Mouse (Mus musculus) heart, embryonic 11.5 days (tissue): ENCODE measurements around the gene Mdm2. TPM values are rescaled to one million over a fixed set of nuclear protein-coding genes. Genes with fewer than 3 reads are reported as not detected.

Experiments
- ATAC-seq: fragments of 200-750 bp; cut with Nextera tagmentation; replicated peaks from 2 replicates; pipeline ENCODE4 v1.8.0; 2017; ENCODE audit warnings: moderate library complexity; ENCODE audit not compliant: insufficient number of reproducible peaks, low FRiP score, low TSS enrichment
- H3K27ac ChIP-seq: fragments of 300-500 bp; sonication (generic); 2 replicates; pipeline ENCODE4 v1.5.1; 2014; ENCODE audit warnings: mild to moderate bottlenecking, low read depth, low read length
- H3K27me3 ChIP-seq: fragments of 300-500 bp; sonication (generic); 2 replicates; pipeline ENCODE4 v1.6.1; 2014; ENCODE audit warnings: mild to moderate bottlenecking, low read length, mixed read lengths; ENCODE audit not compliant: control insufficient read depth, insufficient read depth
- H3K36me3 ChIP-seq: fragments of 300-500 bp; sonication (generic); 2 replicates; pipeline ENCODE4 v1.6.1; 2014; ENCODE audit warnings: mild to moderate bottlenecking, low read length, moderate library complexity, mixed read lengths; ENCODE audit not compliant: control insufficient read depth, insufficient read depth
- H3K4me1 ChIP-seq: fragments of 300-500 bp; sonication (generic); 2 replicates; pipeline ENCODE4 v1.6.1; 2014; ENCODE audit warnings: low read length; ENCODE audit not compliant: control insufficient read depth, insufficient read depth
- H3K4me2 ChIP-seq: fragments of 300-500 bp; sonication (generic); 2 replicates; pipeline ENCODE4 v1.6.1; 2014; ENCODE audit warnings: mild to moderate bottlenecking, moderate library complexity
- H3K4me3 ChIP-seq: fragments of 300-500 bp; sonication (generic); 2 replicates; pipeline ENCODE4 v1.5.1; 2014; ENCODE audit warnings: low read depth, low read length
- H3K9ac ChIP-seq: fragments of 300-500 bp; sonication (generic); 2 replicates; pipeline ENCODE4 v1.6.1; 2014; ENCODE audit warnings: mild to moderate bottlenecking, low read depth, low read length, moderate library complexity
- H3K9me3 ChIP-seq: fragments of 300-500 bp; sonication (generic); replicated peaks from 2 replicates; pipeline ENCODE4 v1.6.1; 2016; ENCODE audit warnings: low read length; ENCODE audit not compliant: control insufficient read depth
- WGBS: fragments of 180-500 bp; shearing (Covaris S2); extraction: QIAGEN DNeasy Blood & Tissue Kit; methylation state at CpG from one replicate; pipeline ENCODE4 v1.1.7; 2014; ENCODE audit not compliant: insufficient replicate concordance; 5-methylcytosine and 5-hydroxymethylcytosine counted together
- polyA plus RNA-seq: library from polyadenylated mRNA; unstranded; fragments of >200 nt; fragmentation: Nextera tagmentation; extraction: Ambion mirVana; gene quantifications from 2 replicates; pipeline ENCODE4 v1.2.1, GENCODE M21; 2014

Gene Mdm2
- polyA plus RNA-seq, 1 experiment from 2014 or later: 62.2 TPM

GRCm38 (mm10) chr10:117676644-117677313, 33.8 kb downstream of the Mdm2 start:
- H3K9ac ChIP-seq: no peak overlapping the region
- ATAC-seq: no peak
- peak overlapping the region; percentile 33 for H3K4me3 ChIP-seq
- H3K27ac ChIP-seq: no peak overlapping the region
- no peaks in the 10 kb centered on the region for H3K27me3 ChIP-seq
- H3K9me3 ChIP-seq: no peaks in the 10 kb centered on the region
- WGBS: 21% methylated on average over 17 of the region's 17 CpGs
- no peaks in the 10 kb centered on the region for H3K36me3 ChIP-seq
- peak overlapping the region; percentile 72 for H3K4me2 ChIP-seq
- 0 out of 2 replicates have a peak, but pooled peaks cover 5% of the 10 kb centered on the region for H3K4me1 ChIP-seq

- 33% methylated on average over 19 of the region's 19 CpGs for WGBS
- Histone ChIP-seq H3K27ac (no peak overlapping the region), H3K36me3 (no peaks in the 10 kb centered on the region), H3K4me2 (peak overlapping the region; percentile 72), H3K4me3 (peak overlapping the region; percentile 33), H3K9me3 (no peaks in the 10 kb centered on the region), H3K9ac (peak overlapping the region; percentile 39; the same call in 1 of the 2 replicates), H3K27me3 (no peaks in the 10 kb centered on the region), H3K4me1 (0 out of 2 replicates have a peak, but pooled peaks cover 5% of the 10 kb centered on the region)
- no peak for ATAC-seq
Observed at GRCm38 (mm10) chr10:117676036-117676643, 34.4 kb downstream of the Mdm2 start.

GRCm38 (mm10) chr10:117675096-117676035, 35.2 kb downstream of the Mdm2 start:
- no peak overlapping the region for H3K9ac ChIP-seq
- no peaks in the 10 kb centered on the region for H3K36me3 ChIP-seq
- ATAC-seq: no peak
- 0 out of 2 replicates have a peak, but pooled peaks cover 5% of the 10 kb centered on the region for H3K4me1 ChIP-seq
- no peak overlapping the region for H3K27ac ChIP-seq
- no peaks in the 10 kb centered on the region for H3K27me3 ChIP-seq
- 38% methylated on average over 20 of the region's 20 CpGs for WGBS
- H3K9me3 ChIP-seq: no peaks in the 10 kb centered on the region
- H3K4me2 ChIP-seq: peak overlapping the region; percentile 72
- H3K4me3 ChIP-seq: peak overlapping the region; percentile 33

- Histone ChIP-seq H3K4me3 (no peak overlapping the region), H3K4me1 (0 out of 2 replicates have a peak, but pooled peaks cover 5% of the 10 kb centered on the region), H3K4me2 (no peak overlapping the region), H3K9me3 (no peaks in the 10 kb centered on the region), H3K27me3 (no peaks in the 10 kb centered on the region), H3K36me3 (no peaks in the 10 kb centered on the region), H3K9ac (no peak overlapping the region), H3K27ac (no peak overlapping the region)
- ATAC-seq: no peak
- WGBS: 80% methylated on average over 3 of the region's 3 CpGs
Observed at GRCm38 (mm10) chr10:117674359-117675019, 36.1 kb downstream of the Mdm2 start.

GRCm38 (mm10) chr10:117673913-117674312, 36.6 kb downstream of the Mdm2 start:
- Histone ChIP-seq H3K27me3 (no peaks in the 10 kb centered on the region), H3K4me3 (no peak overlapping the region), H3K9ac (no peak overlapping the region), H3K4me2 (no peak overlapping the region), H3K4me1 (0 out of 2 replicates have a peak, but pooled peaks cover 5% of the 10 kb centered on the region), H3K27ac (no peak overlapping the region), H3K9me3 (no peaks in the 10 kb centered on the region), H3K36me3 (no peaks in the 10 kb centered on the region)
- 84% methylated on average over 1 of the region's 1 CpGs for WGBS
- ATAC-seq: no peak

DNA sequence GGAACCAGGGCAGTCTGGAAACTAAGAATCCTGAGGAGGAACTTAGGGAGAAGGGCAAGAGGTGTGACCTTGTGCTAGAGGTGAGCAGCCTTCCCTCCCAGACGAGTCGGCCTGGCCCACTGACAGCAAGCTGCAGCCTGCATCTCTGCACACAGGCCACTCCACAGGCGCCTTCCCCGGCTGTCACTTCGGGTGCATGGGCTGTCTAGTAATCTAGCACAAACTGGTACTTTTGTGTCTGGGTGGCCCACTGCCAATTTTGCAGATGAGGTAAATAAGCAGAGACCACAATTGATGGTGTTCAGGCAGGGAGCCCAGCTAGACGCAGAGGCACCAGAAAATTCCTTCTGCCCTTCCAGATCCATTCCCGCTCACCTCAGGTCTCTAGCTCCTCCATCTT, 37.9 kb downstream of the Mdm2 start:
- Histone ChIP-seq H3K9me3 (no peaks in the 10 kb centered on the region), H3K4me3 (no peak overlapping the region), H3K4me1 (0 out of 2 replicates have a peak, but pooled peaks cover 5% of the 10 kb centered on the region), H3K36me3 (no peaks in the 10 kb centered on the region), H3K27me3 (no peaks in the 10 kb centered on the region), H3K4me2 (no peak overlapping the region), H3K9ac (no peak overlapping the region), H3K27ac (no peak overlapping the region)
- ATAC-seq: no peak
- WGBS: 57% methylated on average over 7 of the region's 7 CpGs

DNA sequence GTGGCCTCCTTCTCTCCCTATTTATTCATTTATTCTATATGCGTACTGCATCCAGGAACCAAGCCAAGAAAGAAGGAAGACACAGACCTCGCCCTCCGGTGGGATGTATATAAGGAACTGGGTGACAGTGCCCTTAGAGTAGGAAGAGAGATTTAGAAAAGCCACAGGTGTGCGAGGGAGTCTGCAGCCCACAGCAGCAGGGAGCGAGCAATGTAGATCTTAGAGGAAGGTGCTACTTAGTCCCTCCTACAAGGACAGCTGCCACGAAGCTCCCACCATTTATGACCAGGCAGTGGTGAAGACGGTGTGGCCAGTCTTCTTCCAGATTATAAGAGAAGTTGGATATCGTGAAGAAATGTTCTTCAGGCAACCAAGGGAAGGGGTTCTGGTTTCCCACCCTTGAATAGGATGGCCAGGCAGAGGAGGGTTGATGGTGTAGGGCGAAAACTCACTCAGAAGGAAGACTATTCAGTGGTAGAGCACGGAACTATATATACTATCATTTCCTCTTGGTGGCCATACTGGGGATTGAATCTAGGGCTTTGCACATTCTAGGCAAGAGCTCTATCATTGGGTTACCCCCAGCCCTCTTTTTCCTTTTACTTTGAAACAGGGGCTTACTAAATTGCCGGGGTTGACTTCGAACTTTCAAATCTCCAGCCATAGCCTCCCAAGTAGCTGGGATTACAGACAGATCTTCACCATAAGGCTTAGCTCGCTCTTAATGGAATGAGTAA, 38.5 kb downstream of the Mdm2 start:
- Histone ChIP-seq H3K36me3 (no peaks in the 10 kb centered on the region), H3K9me3 (no peaks in the 10 kb centered on the region), H3K27me3 (no peaks in the 10 kb centered on the region), H3K4me1 (0 out of 2 replicates have a peak, but pooled peaks cover 5% of the 10 kb centered on the region), H3K9ac (no peak overlapping the region), H3K4me2 (no peak overlapping the region), H3K27ac (no peak overlapping the region), H3K4me3 (no peak overlapping the region)
- WGBS: 79% methylated on average over 13 of the region's 13 CpGs
- ATAC-seq: no peak
